Mouse (Mus musculus) lung, postnatal 0 days (tissue): ENCODE measurements around the gene Micu1.
"Not testable (repeated sequence)": the region's sequence is repeated elsewhere in the genome, so short reads cannot be mapped to it uniquely, and the experiment has no call there.

Experiments
- CTCF ChIP-seq: IDR thresholded peaks from 2 replicates; pipeline ENCODE4 v1.5.1; 2016; ENCODE audit warnings: antibody characterized with exemption, mild to moderate bottlenecking
- EP300 ChIP-seq: IDR thresholded peaks from 2 replicates; pipeline ENCODE4 v1.6.1; 2016; ENCODE audit warnings: antibody characterized with exemption, mild to moderate bottlenecking, control low read depth

DNA sequence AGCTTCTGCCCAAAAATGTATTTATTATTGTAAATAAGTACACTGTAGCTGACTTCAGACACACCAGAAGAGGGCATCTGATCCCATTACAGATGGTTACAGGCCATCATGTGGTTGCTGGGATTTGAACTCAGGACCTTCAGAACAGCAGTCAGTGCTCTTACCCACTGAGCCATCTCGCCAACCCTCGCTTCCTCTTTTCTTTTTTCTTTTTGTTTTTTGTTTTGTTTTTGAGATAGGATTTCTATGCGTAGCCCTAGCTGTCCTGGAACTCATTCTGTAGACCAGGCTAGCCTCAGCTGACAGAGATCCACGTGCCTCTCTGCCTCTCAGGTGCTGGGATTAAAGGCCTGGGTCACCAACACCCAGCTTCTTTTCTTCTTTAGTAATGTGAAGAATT lies 170.4 kb downstream of the Micu1 start:
- TF ChIP-seq CTCF, EP300: not testable (repeated sequence)
